Mouse (Mus musculus) adipocyte (in vitro differentiated cells): ENCODE measurements around the gene Mtrr.
"Not testable (repeated sequence)": the region's sequence is repeated elsewhere in the genome, so short reads cannot be mapped to it uniquely, and the experiment has no call there.

Experiments
- DNase-seq: peaks from one replicate; pipeline ENCODE4 v3.0.0-alpha.2; 2016; ENCODE audit warnings: low spot score

The Mtrr gene

DNA sequence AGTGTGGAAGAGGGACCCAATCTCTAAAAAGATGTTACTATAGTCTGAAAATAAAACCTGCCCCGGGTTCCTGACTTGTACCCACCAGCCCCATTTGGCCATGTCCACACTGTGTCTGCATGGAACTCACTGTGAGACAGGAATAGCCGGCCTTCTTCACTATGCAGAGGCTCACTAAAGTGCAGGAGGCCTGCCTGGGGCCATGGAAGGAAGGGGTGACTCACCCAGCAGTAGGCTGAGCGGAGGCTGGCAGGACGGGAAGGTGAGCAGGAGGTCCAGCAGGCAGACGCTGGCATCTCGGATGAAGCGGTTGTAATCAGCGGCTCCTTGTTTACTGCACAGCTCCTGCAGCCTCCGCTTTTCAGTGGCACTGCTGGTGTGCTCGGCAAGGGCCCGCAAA, 13.4 kb downstream of the Mtrr start:
- DNase-seq, result no peak

DNA sequence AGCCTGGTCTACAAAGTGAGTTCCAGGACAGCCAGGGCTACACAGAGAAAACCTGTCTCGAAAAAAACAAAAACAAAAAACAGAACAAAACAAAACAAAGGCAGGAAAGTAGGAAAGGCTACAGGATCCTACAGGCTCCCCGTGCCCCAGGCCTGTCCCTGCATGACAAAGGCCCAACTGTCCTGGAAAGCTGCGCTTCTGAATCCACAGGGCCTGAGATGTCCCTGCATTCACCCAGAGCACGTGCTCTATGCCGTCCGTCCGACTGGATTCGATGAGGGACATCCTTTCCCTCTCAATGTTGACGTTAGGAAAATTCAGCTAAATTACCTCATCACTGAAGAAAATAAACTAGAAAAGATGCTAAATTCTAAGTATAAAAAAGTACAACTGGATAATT, 13.8 kb downstream of the Mtrr start:
- no peak for DNase-seq

DNA sequence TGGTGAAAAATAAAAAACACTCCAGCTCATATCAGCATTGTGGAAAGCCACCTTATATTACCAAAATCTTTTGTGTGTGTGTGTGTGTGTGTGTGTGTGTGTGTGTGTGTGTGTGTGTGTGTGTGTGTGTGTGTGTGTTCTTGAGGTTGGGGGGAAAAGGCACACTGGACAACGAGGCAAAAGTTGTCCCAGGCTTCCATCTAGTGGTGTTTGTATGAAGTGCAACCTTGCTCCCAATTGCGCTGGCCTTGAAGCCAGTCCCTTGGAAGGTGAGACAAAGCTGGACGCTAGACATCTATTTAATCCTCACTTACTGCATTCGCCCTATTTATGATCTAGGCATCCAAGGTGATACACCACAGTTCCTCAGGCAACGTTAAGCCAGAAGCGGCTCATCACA, 28.6 kb downstream of the Mtrr start:
- not testable (repeated sequence) for DNase-seq
